Mouse (Mus musculus) MEL (cell line): ENCODE results near the gene Cnot3. TPM values are rescaled to one million over a fixed set of nuclear protein-coding genes. Genes with fewer than 3 reads are reported as not detected.
A peak's percentile ranks its signal among the peaks of the same experiment; 100 is the strongest.
"Not testable (repeated sequence)": the region's sequence is repeated elsewhere in the genome, so short reads cannot be mapped to it uniquely, and the experiment has no call there.

ENCODE experiments used
- DNase-seq: peaks from one replicate; pipeline ENCODE4 v3.0.0; 2011; ENCODE audit warnings: low read depth, low spot score
- H3K27ac ChIP-seq: 2 replicates; pipeline ENCODE4 v1.5.1; 2012; ENCODE audit warnings: low read depth, mild to moderate bottlenecking, control low read depth, low read length, moderate library complexity; ENCODE audit not compliant: control insufficient read depth
- H3K27me3 ChIP-seq, 2 experiments: fragments of 150-350 bp in 1 of 2; sonication (generic) in 1 of 2; 2 replicates each; pipeline ENCODE4 v1.6.1; 2012; ENCODE audit warnings: low read length in 2 of 2, mild to moderate bottlenecking in 2 of 2, improper control_type of control experiment in 1 of 2, moderate library complexity in 1 of 2; ENCODE audit not compliant: insufficient read depth in 2 of 2, control insufficient read depth in 1 of 2
- H3K36me3 ChIP-seq, 2 experiments: 2 replicates each; pipeline ENCODE4 v1.6.1; 2012 to 2014; ENCODE audit warnings: low read length in 2 of 2, improper control_type of control experiment in 1 of 2, inconsistent platforms in 1 of 2, mild to moderate bottlenecking in 1 of 2; ENCODE audit not compliant: insufficient read depth in 2 of 2, control insufficient read depth in 1 of 2
- H3K4me1 ChIP-seq, 2 experiments: fragments of 150-350 bp in 1 of 2; sonication (generic) in 1 of 2; 2 replicates each; pipeline ENCODE4 v1.6.1; 2012; ENCODE audit warnings: low read length in 2 of 2, improper control_type of control experiment in 1 of 2, mild to moderate bottlenecking in 1 of 2; ENCODE audit not compliant: insufficient read depth in 2 of 2, control insufficient read depth in 1 of 2
- H3K4me3 ChIP-seq, 2 experiments: fragments of 150-350 bp in 1 of 2; sonication (generic) in 1 of 2; 2 replicates each; pipeline ENCODE4 v1.5.1; 2012; ENCODE audit warnings: low read depth in 2 of 2, low read length in 2 of 2, mild to moderate bottlenecking in 2 of 2, moderate library complexity in 2 of 2, control low read depth in 1 of 2, improper control_type of control experiment in 1 of 2; ENCODE audit not compliant: control insufficient read depth in 1 of 2, insufficient read depth in 1 of 2
- H3K79me2 ChIP-seq: 2 replicates; pipeline ENCODE4 v1.6.1; 2012; ENCODE audit warnings: mild to moderate bottlenecking, low read length, moderate library complexity; ENCODE audit not compliant: control insufficient read depth, poor library complexity, insufficient read depth
- H3K9ac ChIP-seq: 2 replicates; pipeline ENCODE4 v1.6.1; 2012; ENCODE audit warnings: low read depth, mild to moderate bottlenecking, control low read depth, low read length, moderate library complexity; ENCODE audit not compliant: control insufficient read depth, poor library complexity, severe bottlenecking
- H3K9me3 ChIP-seq: fragments of 150-350 bp; sonication (generic); replicated peaks from 2 replicates; pipeline ENCODE4 v1.6.1; 2012; ENCODE audit warnings: mild to moderate bottlenecking, low read length, improper control_type of control experiment, moderate library complexity; ENCODE audit not compliant: insufficient read depth
- CHD1 ChIP-seq: IDR thresholded peaks from 2 replicates; pipeline ENCODE4 v1.6.1; 2012; ENCODE audit warnings: low read depth, mild to moderate bottlenecking, inconsistent platforms, low read length, improper control_type of control experiment
- CHD2 ChIP-seq: IDR thresholded peaks from 2 replicates; pipeline ENCODE4 v1.6.1; 2011; ENCODE audit warnings: low read length, improper control_type of control experiment
- ELF1 ChIP-seq: IDR thresholded peaks from 2 replicates; pipeline ENCODE4 v1.6.1; 2014; ENCODE audit warnings: low read depth, mild to moderate bottlenecking, inconsistent platforms, low read length, improper control_type of control experiment, moderate library complexity
- EP300 ChIP-seq, 2 experiments: IDR thresholded peaks; 2 replicates each; pipeline ENCODE4 v1.6.1; 2011; ENCODE audit warnings: improper control_type of control experiment in 2 of 2, low read length in 2 of 2, low read depth in 1 of 2, mild to moderate bottlenecking in 1 of 2
- ETS1 ChIP-seq: IDR thresholded peaks from 2 replicates; pipeline ENCODE4 v1.6.1; 2012; ENCODE audit warnings: low read depth, mild to moderate bottlenecking, inconsistent platforms, low read length, improper control_type of control experiment, moderate library complexity
- GABPA ChIP-seq: IDR thresholded peaks from 2 replicates; pipeline ENCODE4 v1.6.1; 2012; ENCODE audit warnings: low read depth, mild to moderate bottlenecking, inconsistent platforms, low read length, improper control_type of control experiment, moderate library complexity
- HCFC1 ChIP-seq: IDR thresholded peaks from 2 replicates; pipeline ENCODE4 v1.6.1; 2012; ENCODE audit warnings: low read depth, mild to moderate bottlenecking, inconsistent platforms, low read length, improper control_type of control experiment, moderate library complexity
- MAFK ChIP-seq: IDR thresholded peaks from 2 replicates; pipeline ENCODE4 v1.6.1; 2011; ENCODE audit warnings: low read depth, mild to moderate bottlenecking, low read length, improper control_type of control experiment, borderline replicate concordance
- MAZ ChIP-seq: IDR thresholded peaks from 2 replicates; pipeline ENCODE4 v1.6.1; 2012; ENCODE audit warnings: low read depth, mild to moderate bottlenecking, inconsistent platforms, low read length, improper control_type of control experiment
- MEF2A ChIP-seq: IDR thresholded peaks from 2 replicates; pipeline ENCODE4 v1.6.1; 2014; ENCODE audit warnings: low read depth, mild to moderate bottlenecking, inconsistent platforms, low read length, improper control_type of control experiment; ENCODE audit not compliant: poor library complexity, insufficient replicate concordance, severe bottlenecking; ENCODE audit errors: extremely low read depth
- MXI1 ChIP-seq: IDR thresholded peaks from 2 replicates; pipeline ENCODE4 v1.6.1; 2011; ENCODE audit warnings: mild to moderate bottlenecking, low read depth, low read length, improper control_type of control experiment
- MYC ChIP-seq: IDR thresholded peaks from 2 replicates; pipeline ENCODE4 v1.6.1; 2011; ENCODE audit warnings: low read depth, mild to moderate bottlenecking, low read length, improper control_type of control experiment, moderate library complexity
- NELFE ChIP-seq: IDR thresholded peaks from 2 replicates; pipeline ENCODE4 v1.6.1; 2011; ENCODE audit warnings: low read depth, low read length, improper control_type of control experiment
- POLR2A ChIP-seq, 2 experiments: IDR thresholded peaks; 2 replicates each; pipeline ENCODE4 v1.6.1; 2011 to 2012; ENCODE audit warnings: low read length in 2 of 2, mild to moderate bottlenecking in 2 of 2, control low read depth in 1 of 2, improper control_type of control experiment in 1 of 2, low read depth in 1 of 2, moderate library complexity in 1 of 2; ENCODE audit not compliant: control insufficient read depth in 1 of 2, insufficient read depth in 1 of 2, poor library complexity in 1 of 2
- POLR2AphosphoS2 ChIP-seq: IDR thresholded peaks from 2 replicates; pipeline ENCODE4 v1.6.1; 2011; ENCODE audit warnings: low read length, improper control_type of control experiment
- RCOR1 ChIP-seq: IDR thresholded peaks from 2 replicates; pipeline ENCODE4 v1.6.1; 2012; ENCODE audit warnings: low read depth, mild to moderate bottlenecking, inconsistent platforms, low read length, improper control_type of control experiment
- TBP ChIP-seq: IDR thresholded peaks from 2 replicates; pipeline ENCODE4 v1.8.0; 2011; ENCODE audit warnings: low read depth, low read length, improper control_type of control experiment
- USF2 ChIP-seq, 2 experiments: IDR thresholded peaks; 2 replicates each; pipeline ENCODE4 v1.6.1; 2011 to 2012; ENCODE audit warnings: improper control_type of control experiment in 2 of 2, low read length in 2 of 2, borderline replicate concordance in 1 of 2, inconsistent platforms in 1 of 2, low read depth in 1 of 2, mild to moderate bottlenecking in 1 of 2; ENCODE audit not compliant: insufficient read depth in 1 of 2
- ZC3H11A ChIP-seq: IDR thresholded peaks from 2 replicates; pipeline ENCODE4 v1.6.1; 2012; ENCODE audit warnings: low read depth, mild to moderate bottlenecking, inconsistent platforms, low read length, improper control_type of control experiment
- ZKSCAN1 ChIP-seq: IDR thresholded peaks from 2 replicates; pipeline ENCODE4 v1.6.1; 2012; ENCODE audit warnings: low read depth, mild to moderate bottlenecking, inconsistent platforms, low read length, improper control_type of control experiment, moderate library complexity
- ZMIZ1 ChIP-seq: IDR thresholded peaks from 2 replicates; pipeline ENCODE4 v1.6.1; 2012; ENCODE audit warnings: low read depth, mild to moderate bottlenecking, inconsistent platforms, low read length, improper control_type of control experiment, moderate library complexity
- ZNF384 ChIP-seq: IDR thresholded peaks from 2 replicates; pipeline ENCODE4 v1.6.1; 2012; ENCODE audit warnings: low read depth, mild to moderate bottlenecking, inconsistent platforms, low read length, improper control_type of control experiment
- polyA plus RNA-seq, 2 experiments: library from polyadenylated mRNA; stranded (reverse) in 1 of 2; unstranded in 1 of 2; fragments of >175 nt in 1 of 2; fragments of >200 nt in 1 of 2; gene quantifications; 2 replicates each; pipeline versions ENCODE4 v1.2.1 to v1.2.4; 2012; ENCODE audit warnings: low replicate concordance in 2 of 2, low read depth in 1 of 2; ENCODE audit not compliant: insufficient read length in 2 of 2, insufficient read depth in 1 of 2, missing spikeins in 1 of 2
- total RNA-seq: library from RNA; depleted of rRNA; stranded (reverse); fragments of 300-350 nt; gene quantifications from 2 replicates; pipeline ENCODE4 v1.2.3, GENCODE M21; 2012

Gene Cnot3
- total and polyA plus RNA-seq, 3 experiments: 17.4 to 118 (median 86.6) TPM

DNA sequence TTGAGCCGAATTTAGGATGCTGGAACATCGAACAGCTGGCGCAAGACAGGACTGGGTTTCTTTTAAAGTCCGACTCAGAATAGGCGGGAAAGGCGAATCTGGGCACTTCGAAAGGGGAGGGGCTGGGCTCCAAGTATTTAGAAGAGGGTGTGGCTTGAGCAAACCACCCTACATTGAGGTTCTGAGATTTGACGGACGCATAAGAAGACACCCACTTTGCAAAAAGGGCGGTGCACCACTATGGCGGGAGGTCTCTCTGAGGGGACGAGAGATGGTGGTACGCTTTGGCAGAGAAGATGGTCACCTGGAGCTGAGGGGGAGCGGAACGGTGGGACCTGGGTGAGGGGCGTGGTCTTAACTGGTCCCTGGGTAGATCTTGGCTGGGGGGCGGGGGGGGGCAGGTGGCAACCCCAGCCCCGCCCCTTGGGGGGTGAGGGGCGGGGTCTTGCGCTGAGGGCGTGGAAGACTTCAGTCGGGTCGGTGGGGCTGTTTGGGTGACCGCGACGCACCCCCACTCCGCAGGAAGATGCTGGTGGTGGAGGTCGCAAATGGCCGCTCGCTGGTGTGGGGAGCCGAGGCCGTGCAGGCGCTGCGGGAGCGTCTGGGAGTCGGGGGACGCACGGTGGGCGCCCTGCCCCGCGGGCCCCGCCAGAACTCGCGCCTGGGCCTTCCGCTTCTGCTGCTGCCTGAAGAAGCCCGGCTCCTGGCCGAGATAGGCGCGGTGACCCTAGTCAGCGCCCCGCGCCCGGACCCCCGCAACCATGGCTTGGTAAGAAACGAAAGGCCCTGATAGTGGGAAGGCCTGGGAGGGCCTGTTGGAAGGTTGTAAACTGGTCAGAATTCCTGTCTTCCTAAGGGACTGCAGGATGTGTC lies 49.2 kb downstream of the Cnot3 start (continued):
- TF ChIP-seq ZNF384 (no peak), POLR2AphosphoS2 (no peak), MYC (no peak; the same call in 1 of the 2 replicates), ZMIZ1 (no peak), POLR2A (IDR thresholded peaks at IDR 0.05; ENCODE audit: control insufficient read depth in 1 of 2, insufficient read depth in 1 of 2, low read depth in 1 of 2, low read length in 2 of 2, poor library complexity in 1 of 2) (no peak), EP300 (IDR thresholded peaks at IDR 0.05; ENCODE audit: low read depth in 1 of 2, low read length in 2 of 2) (no peak), ZKSCAN1 (no peak), ELF1 (no peak), CHD2 (no peak), TBP (no peak), MXI1 (peak; percentile 7; the same call in 1 of the 2 replicates), MAZ (no peak; the same call in 1 of the 2 replicates)

- H3K36me3 ChIP-seq: not testable (repeated sequence)
Observed at GRCm38 (mm10) chr7:3694949-3695305, 49.9 kb downstream of the Cnot3 start.

GRCm38 (mm10) chr7:3698471-3698870 lies 53.4 kb downstream of the Cnot3 start:
- H3K36me3 ChIP-seq: peaks cover 0 to 5% of the 10 kb centered on the region in 2 experiments; a peak in 3 of 4 replicates

More at GRCm38 (mm10) chr7:3694949-3695305, 49.9 kb downstream of the Cnot3 start:
- TF ChIP-seq CHD1: 0 out of 2 replicates have a peak, but pooled peaks have one; percentile 11
- not testable (repeated sequence) for H3K79me2 ChIP-seq, DNase-seq, H3K9me3 ChIP-seq, H3K27ac ChIP-seq, H3K27me3 ChIP-seq
- H3K4me3 ChIP-seq: peak overlapping the region; percentile 73 to 79
- H3K4me1 ChIP-seq: peaks cover 4 to 17% of the 10 kb centered on the region in 2 experiments; a peak in 3 of 4 replicates
- peak overlapping the region; percentile 84 for H3K9ac ChIP-seq

More at GRCm38 (mm10) chr7:3698471-3698870, 53.4 kb downstream of the Cnot3 start:
- H3K4me3 ChIP-seq: no peak overlapping the region
- H3K4me1 ChIP-seq: peaks cover 0 to 6% of the 10 kb centered on the region in 2 experiments; a peak in 1 of 4 replicates
- no peaks in the 10 kb centered on the region for H3K9me3 ChIP-seq
- no peaks in the 10 kb centered on the region for H3K27me3 ChIP-seq
- no peak for TF ChIP-seq MEF2A
- no peak for TF ChIP-seq ZC3H11A
- TF ChIP-seq MAFK: no peak
- TF ChIP-seq NELFE: no peak
- no peak for TF ChIP-seq HCFC1
- TF ChIP-seq USF2 (IDR thresholded peaks at IDR 0.05; ENCODE audit: borderline replicate concordance in 1 of 2, insufficient read depth in 1 of 2, low read depth in 1 of 2, low read length in 2 of 2): no peak
- no peak for TF ChIP-seq RCOR1
- no peak for TF ChIP-seq CHD2
- no peak for TF ChIP-seq ZNF384
- no peak for TF ChIP-seq GABPA
- no peak for TF ChIP-seq ELF1
- TF ChIP-seq ETS1: no peak
- DNase-seq: no peak
- H3K79me2 ChIP-seq: peaks cover 3% of the 10 kb centered on the region; the same call in 1 of the 2 replicates
- no peak overlapping the region for H3K9ac ChIP-seq
- H3K27ac ChIP-seq: no peak overlapping the region
